Mouse (Mus musculus) liver, adult 2 months (tissue): ENCODE results near the gene Ugt1a7c. TPM values are rescaled to one million over a fixed set of nuclear protein-coding genes. Genes with fewer than 3 reads are reported as not detected.
"Not testable (repeated sequence)": the region's sequence is repeated elsewhere in the genome, so short reads cannot be mapped to it uniquely, and the experiment has no call there.

Experiments
- DNase-seq: peaks from one replicate; pipeline ENCODE4 v3.0.0-alpha.2; 2011; ENCODE audit warnings: low read depth, low spot score; ENCODE audit errors: extremely low read depth
- H3K27ac ChIP-seq: fragments of 200-500 bp; replicated peaks from 2 replicates; pipeline ENCODE4 v1.5.1; 2012; ENCODE audit warnings: low read depth, mild to moderate bottlenecking, control low read depth, inconsistent platforms, low read length; ENCODE audit not compliant: insufficient read depth
- H3K27me3 ChIP-seq: fragments of 200-500 bp; 2 replicates; pipeline ENCODE4 v1.6.1; 2012; ENCODE audit warnings: mild to moderate bottlenecking, moderate library complexity, low read length, inconsistent platforms; ENCODE audit not compliant: control insufficient read depth, insufficient read depth
- H3K36me3 ChIP-seq: fragments of 200-500 bp; 2 replicates; pipeline ENCODE4 v1.6.1; 2012; ENCODE audit warnings: low read length, inconsistent platforms; ENCODE audit not compliant: control insufficient read depth, insufficient read depth
- H3K4me1 ChIP-seq: fragments of 200-500 bp; 2 replicates; pipeline ENCODE4 v1.6.1; 2011; ENCODE audit warnings: low read length; ENCODE audit not compliant: control insufficient read depth, insufficient read depth
- H3K4me3 ChIP-seq: fragments of 200-500 bp; 2 replicates; pipeline ENCODE4 v1.5.1; 2011; ENCODE audit warnings: low read depth, mild to moderate bottlenecking, control low read depth, low read length, moderate library complexity; ENCODE audit not compliant: insufficient read depth
- H3K79me2 ChIP-seq: fragments of 200-500 bp; 2 replicates; pipeline ENCODE4 v1.6.1; 2012; ENCODE audit warnings: inconsistent platforms, mild to moderate bottlenecking, low read length, moderate library complexity; ENCODE audit not compliant: control insufficient read depth, insufficient read depth
- H3K9ac ChIP-seq: fragments of 200-500 bp; 2 replicates; pipeline ENCODE4 v1.6.1; 2012; ENCODE audit warnings: low read depth, mild to moderate bottlenecking, control low read depth, inconsistent platforms, low read length
- CTCF ChIP-seq: fragments of 200-500 bp; IDR thresholded peaks from 2 replicates; pipeline ENCODE4 v1.5.1; 2011; ENCODE audit warnings: low read depth, low read length, control low read depth
- POLR2A ChIP-seq: fragments of 200-500 bp; IDR thresholded peaks from 2 replicates; pipeline ENCODE4 v1.6.1; 2011; ENCODE audit warnings: low read length, control low read depth; ENCODE audit not compliant: insufficient read depth; ENCODE audit errors: extremely low read depth
- WGBS: fragments of 180-500 bp; shearing (Covaris S2); methylation state at CpG from one replicate; pipeline ENCODE4 v1.1.7; 2018; 5-methylcytosine and 5-hydroxymethylcytosine counted together
- polyA plus RNA-seq: library from polyadenylated mRNA; depleted of rRNA; stranded (reverse); fragments of >200 nt; gene quantifications from 2 replicates; pipeline ENCODE4 v1.2.3, GENCODE M21; 2012
- total RNA-seq: library from RNA; depleted of rRNA; stranded (reverse); fragments of >200 nt; gene quantifications from 2 replicates; pipeline ENCODE4 v1.2.3, GENCODE M21; 2014

The Ugt1a7c gene
- total and polyA plus RNA-seq, 2 experiments, result 2.0 to 51.1 TPM

- H3K36me3 ChIP-seq, result peaks cover 4% of the 10 kb centered on the region; the same call in 1 of the 2 replicates
- DNase-seq, result no peak
- H3K4me3 ChIP-seq, result no peak overlapping the region
- no peak for TF ChIP-seq POLR2A
- TF ChIP-seq CTCF, result no peak
- 20% methylated on average over 3 of the region's 3 CpGs for WGBS
- H3K9ac ChIP-seq, result no peak overlapping the region; the same call in 1 of the 2 replicates
- no peaks in the 10 kb centered on the region for H3K27me3 ChIP-seq
- H3K4me1 ChIP-seq, result peaks cover 53% of the 10 kb centered on the region
- H3K79me2 ChIP-seq, result peaks cover 24% of the 10 kb centered on the region; the same call in 1 of the 2 replicates
- peak overlapping the region; percentile 25 for H3K27ac ChIP-seq
These were observed 39.1 kb downstream of the Ugt1a7c start for GRCm38 (mm10) chr1:88133908-88134456.

GRCm38 (mm10) chr1:88134457-88135011 lies 39.7 kb downstream of the Ugt1a7c start, which contains the start of gene Ugt1a6a:
Gene Ugt1a6a, plus strand, starts transcription at chr1:88134809.
- Histone ChIP-seq H3K27ac (peak within 1 kb of the TSS; percentile 25), H3K79me2 (peaks cover 24% of the 10 kb centered on the region; the same call in 1 of the 2 replicates), H3K4me1 (peaks cover 56% of the 10 kb centered on the region)
- WGBS, result 6% methylated on average over 5 of the region's 5 CpGs
- not testable (repeated sequence) for H3K4me3 ChIP-seq, H3K9ac ChIP-seq, H3K27me3 ChIP-seq, H3K36me3 ChIP-seq
- DNase-seq, result peak; percentile 64

- not testable (repeated sequence) for H3K27me3 ChIP-seq, H3K9ac ChIP-seq, H3K4me3 ChIP-seq, H3K36me3 ChIP-seq, DNase-seq
- Histone ChIP-seq H3K27ac (peak overlapping the region; percentile 4; the same call in 1 of the 2 replicates), H3K4me1 (peaks cover 53% of the 10 kb centered on the region), H3K79me2 (peaks cover 24% of the 10 kb centered on the region; the same call in 1 of the 2 replicates)
- WGBS, result 84% methylated on average over 6 of the region's 6 CpGs
These were observed 40.5 kb downstream of the Ugt1a7c start for GRCm38 (mm10) chr1:88135229-88135904.

- no peak overlapping the region for H3K27ac ChIP-seq
- DNase-seq, result no peak
- peaks cover 4% of the 10 kb centered on the region; the same call in 1 of the 2 replicates for H3K36me3 ChIP-seq
- 22% methylated on average over 2 of the region's 2 CpGs for WGBS
- H3K4me1 ChIP-seq, result peaks cover 56% of the 10 kb centered on the region
- no peak overlapping the region for H3K4me3 ChIP-seq
- no peak for TF ChIP-seq POLR2A
- no peak for TF ChIP-seq CTCF
- peaks cover 24% of the 10 kb centered on the region; the same call in 1 of the 2 replicates for H3K79me2 ChIP-seq
- no peak overlapping the region for H3K9ac ChIP-seq
- no peaks in the 10 kb centered on the region for H3K27me3 ChIP-seq
These were observed 41.8 kb downstream of the Ugt1a7c start for GRCm38 (mm10) chr1:88136646-88137045.

- 51% methylated on average over 3 of the region's 3 CpGs for WGBS
- DNase-seq, result peak; percentile 74
- H3K4me3 ChIP-seq, result no peak overlapping the region
- H3K79me2 ChIP-seq, result peaks cover 22% of the 10 kb centered on the region; the same call in 1 of the 2 replicates
- H3K27me3 ChIP-seq, result no peaks in the 10 kb centered on the region
- peaks cover 55% of the 10 kb centered on the region for H3K4me1 ChIP-seq
- peak overlapping the region; percentile 87 for H3K27ac ChIP-seq
- peaks cover 4% of the 10 kb centered on the region; the same call in 1 of the 2 replicates for H3K36me3 ChIP-seq
- H3K9ac ChIP-seq, result no peak overlapping the region
- TF ChIP-seq CTCF (no peak), POLR2A (no peak)
These were observed 42.4 kb downstream of the Ugt1a7c start for GRCm38 (mm10) chr1:88137264-88137663.

GRCm38 (mm10) chr1:88138145-88138544 lies 43.3 kb downstream of the Ugt1a7c start:
- Histone ChIP-seq H3K4me3 (no peak overlapping the region), H3K9ac (no peak overlapping the region), H3K79me2 (peaks cover 24% of the 10 kb centered on the region; the same call in 1 of the 2 replicates), H3K27me3 (no peaks in the 10 kb centered on the region), H3K36me3 (peaks cover 4% of the 10 kb centered on the region; the same call in 1 of the 2 replicates), H3K4me1 (peaks cover 54% of the 10 kb centered on the region), H3K27ac (peak overlapping the region; percentile 87)
- no peak for TF ChIP-seq CTCF
- peak; percentile 49 for DNase-seq
- WGBS, result 73% methylated on average over 1 of the region's 1 CpGs

GRCm38 (mm10) chr1:88140492-88140891 lies 45.6 kb downstream of the Ugt1a7c start:
- peak; percentile 72 for DNase-seq
- not testable (repeated sequence) for H3K36me3 ChIP-seq, H3K27me3 ChIP-seq, H3K4me3 ChIP-seq, H3K9ac ChIP-seq
- 0 out of 2 replicates have a peak overlapping the region, but pooled peaks have one; percentile 17 for H3K27ac ChIP-seq
- H3K4me1 ChIP-seq, result peaks cover 43% of the 10 kb centered on the region
- WGBS, result 8% methylated on average over 1 of the region's 1 CpGs
- H3K79me2 ChIP-seq, result peaks cover 18% of the 10 kb centered on the region; the same call in 1 of the 2 replicates
